Mouse (Mus musculus) embryonic facial prominence, embryonic 14.5 days (tissue): ENCODE measurements around the gene Alkbh2. TPM values are rescaled to one million over a fixed set of nuclear protein-coding genes. Genes with fewer than 3 reads are reported as not detected.
A peak's percentile ranks its signal among the peaks of the same experiment; 100 is the strongest.

Experiments used
- ATAC-seq: fragments of 200-750 bp; cut with Nextera tagmentation; 2 replicates; pipeline ENCODE4 v1.8.0; 2017; ENCODE audit warnings: low read depth, moderate number of reproducible peaks, moderate TSS enrichment
- DNase-seq: peaks from one replicate; pipeline ENCODE4 v3.0.0-alpha.2; 2015; ENCODE audit warnings: low spot score
- H3K27ac ChIP-seq: fragments of 300-500 bp; sonication (generic); replicated peaks from 2 replicates; pipeline ENCODE4 v1.5.1; 2014; ENCODE audit warnings: low read depth, mild to moderate bottlenecking, low read length, moderate library complexity
- H3K27me3 ChIP-seq: fragments of 300-500 bp; sonication (generic); replicated peaks from 2 replicates; pipeline ENCODE4 v1.6.1; 2014; ENCODE audit warnings: low read length; ENCODE audit not compliant: control insufficient read depth, insufficient read depth
- H3K36me3 ChIP-seq: fragments of 300-500 bp; sonication (generic); 2 replicates; pipeline ENCODE4 v1.6.1; 2014; ENCODE audit warnings: low read length, mixed read lengths; ENCODE audit not compliant: control insufficient read depth, insufficient read depth
- H3K4me1 ChIP-seq: fragments of 300-500 bp; sonication (generic); 2 replicates; pipeline ENCODE4 v1.6.1; 2014; ENCODE audit warnings: antibody characterized with exemption, low read length; ENCODE audit not compliant: control insufficient read depth, insufficient read depth
- H3K4me2 ChIP-seq: fragments of 300-500 bp; sonication (generic); 2 replicates; pipeline ENCODE4 v1.6.1; 2014; ENCODE audit warnings: low read depth, mild to moderate bottlenecking, low read length, moderate library complexity, mixed read lengths
- H3K4me3 ChIP-seq: fragments of 300-500 bp; sonication (generic); 2 replicates; pipeline ENCODE4 v1.5.1; 2014; ENCODE audit warnings: low read depth, mild to moderate bottlenecking, low read length
- H3K9ac ChIP-seq: fragments of 300-500 bp; sonication (generic); 2 replicates; pipeline ENCODE4 v1.6.1; 2014; ENCODE audit warnings: low read depth, mild to moderate bottlenecking, low read length, moderate library complexity, mixed read lengths
- H3K9me3 ChIP-seq: fragments of 300-500 bp; sonication (generic); 2 replicates; pipeline ENCODE4 v1.6.1; 2016; ENCODE audit warnings: low read length; ENCODE audit not compliant: control insufficient read depth
- WGBS: fragments of 180-500 bp; shearing (Covaris S2); extraction: QIAGEN DNeasy Blood & Tissue Kit; methylation state at CpG from one replicate; pipeline ENCODE4 v1.1.7; 2014; 5-methylcytosine and 5-hydroxymethylcytosine counted together
- polyA plus RNA-seq: library from polyadenylated mRNA; unstranded; fragments of >200 nt; fragmentation: Nextera tagmentation; extraction: Ambion mirVana; gene quantifications from 2 replicates; pipeline ENCODE4 v1.2.1, GENCODE M21; 2014

Gene Alkbh2
- polyA plus RNA-seq, 1 experiment from 2014 or later = 8.6 TPM

DNA sequence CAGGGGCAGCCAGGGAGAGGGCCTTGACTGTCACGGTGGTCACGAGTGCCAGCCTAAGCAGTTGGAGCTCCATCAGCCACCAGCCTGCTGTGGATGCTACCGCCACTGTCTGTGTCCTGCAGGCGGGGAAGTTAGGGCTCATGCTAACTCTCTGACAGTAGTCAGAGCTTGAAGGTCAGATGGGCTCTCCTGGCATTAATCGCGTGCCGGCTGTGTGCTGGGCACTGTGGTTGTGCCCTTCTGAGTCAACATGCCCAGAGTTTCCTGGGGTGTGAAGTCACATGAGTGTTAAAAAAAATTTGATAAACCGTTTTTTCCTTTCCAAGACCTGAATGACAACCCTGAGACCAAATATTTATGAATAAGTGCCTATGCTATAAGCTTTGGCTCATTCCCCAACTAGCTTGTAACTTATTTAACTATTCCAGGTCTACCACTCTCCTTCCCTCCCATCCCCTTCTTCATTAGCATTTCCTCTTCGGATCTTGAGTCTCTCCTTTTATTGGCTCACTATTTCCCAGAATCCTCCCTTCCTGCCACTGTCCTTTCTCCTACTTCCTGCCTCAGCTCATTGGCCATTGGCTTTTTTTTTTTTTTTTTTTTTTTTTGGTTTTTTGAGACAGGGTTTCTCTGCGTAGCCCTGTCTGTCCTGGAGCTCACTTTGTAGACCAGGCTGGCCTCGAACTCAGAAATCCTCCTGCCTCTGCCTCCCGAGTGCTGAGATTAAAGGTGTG, 24.5 kb upstream of the Alkbh2 start:
- Histone ChIP-seq H3K9ac (no peak overlapping the region), H3K4me1 (no peaks in the 10 kb centered on the region), H3K4me2 (no peak overlapping the region), H3K27ac (no peak overlapping the region), H3K27me3 (no peaks in the 10 kb centered on the region), H3K9me3 (no peaks in the 10 kb centered on the region), H3K36me3 (no peaks in the 10 kb centered on the region), H3K4me3 (no peak overlapping the region)
- no peak for ATAC-seq
- DNase-seq = no peak
- whole genome bisulfite sequencing = 85% methylated on average over 12 of the region's 12 CpGs

DNA sequence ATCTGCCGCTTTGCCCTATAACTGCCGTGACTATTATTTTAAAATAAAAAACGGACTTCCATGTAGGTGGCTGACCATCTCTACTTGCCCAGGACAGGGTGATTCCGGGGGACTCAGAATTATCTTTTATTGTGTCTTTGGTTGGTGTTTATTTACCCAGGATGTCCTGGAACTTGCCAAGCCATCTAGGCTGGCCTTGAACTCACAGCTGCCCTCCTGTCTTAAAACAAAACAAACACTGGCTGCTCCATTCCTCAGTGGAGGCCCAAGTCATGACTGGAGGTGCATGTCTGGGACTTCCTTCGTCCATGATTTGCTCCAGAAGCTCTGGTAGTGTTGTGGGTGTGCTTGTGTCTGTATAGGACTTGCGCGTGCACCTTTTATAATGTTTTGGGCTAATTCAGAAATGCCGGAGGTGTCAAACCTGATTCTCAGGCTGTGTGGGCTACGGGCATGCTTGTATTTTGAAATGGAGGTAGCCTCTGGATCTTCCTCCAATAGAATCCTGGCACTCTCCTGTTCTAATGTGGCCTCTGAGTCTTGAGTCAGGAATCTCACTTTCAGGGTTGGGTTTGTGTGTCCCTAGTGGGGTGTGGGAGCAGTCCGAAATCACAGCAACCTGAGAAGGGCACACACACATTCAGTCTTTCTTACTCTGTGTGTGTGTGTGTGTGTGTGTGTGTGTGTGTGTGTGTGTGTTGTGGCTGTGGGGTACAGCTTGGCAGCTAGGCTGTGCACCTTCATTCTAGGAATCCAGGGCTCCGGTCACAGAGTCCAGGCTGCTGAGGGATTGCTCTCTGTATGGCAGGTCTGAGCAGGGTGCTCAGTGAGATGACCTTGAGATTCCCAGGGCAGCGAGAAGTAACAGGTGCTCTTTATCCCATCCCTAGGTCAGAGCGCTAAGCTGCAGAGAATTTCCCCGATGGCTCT, 19.3 kb upstream of the Alkbh2 start:
- no peak overlapping the region for H3K27ac ChIP-seq
- 80% methylated on average over 14 of the region's 14 CpGs for WGBS
- DNase-seq = no peak
- H3K9ac ChIP-seq = no peak overlapping the region
- H3K9me3 ChIP-seq = no peaks in the 10 kb centered on the region
- no peaks in the 10 kb centered on the region for H3K36me3 ChIP-seq
- H3K4me1 ChIP-seq = no peaks in the 10 kb centered on the region
- H3K4me3 ChIP-seq = no peak overlapping the region
- no peaks in the 10 kb centered on the region for H3K27me3 ChIP-seq
- ATAC-seq = no peak
- H3K4me2 ChIP-seq = no peak overlapping the region

DNA sequence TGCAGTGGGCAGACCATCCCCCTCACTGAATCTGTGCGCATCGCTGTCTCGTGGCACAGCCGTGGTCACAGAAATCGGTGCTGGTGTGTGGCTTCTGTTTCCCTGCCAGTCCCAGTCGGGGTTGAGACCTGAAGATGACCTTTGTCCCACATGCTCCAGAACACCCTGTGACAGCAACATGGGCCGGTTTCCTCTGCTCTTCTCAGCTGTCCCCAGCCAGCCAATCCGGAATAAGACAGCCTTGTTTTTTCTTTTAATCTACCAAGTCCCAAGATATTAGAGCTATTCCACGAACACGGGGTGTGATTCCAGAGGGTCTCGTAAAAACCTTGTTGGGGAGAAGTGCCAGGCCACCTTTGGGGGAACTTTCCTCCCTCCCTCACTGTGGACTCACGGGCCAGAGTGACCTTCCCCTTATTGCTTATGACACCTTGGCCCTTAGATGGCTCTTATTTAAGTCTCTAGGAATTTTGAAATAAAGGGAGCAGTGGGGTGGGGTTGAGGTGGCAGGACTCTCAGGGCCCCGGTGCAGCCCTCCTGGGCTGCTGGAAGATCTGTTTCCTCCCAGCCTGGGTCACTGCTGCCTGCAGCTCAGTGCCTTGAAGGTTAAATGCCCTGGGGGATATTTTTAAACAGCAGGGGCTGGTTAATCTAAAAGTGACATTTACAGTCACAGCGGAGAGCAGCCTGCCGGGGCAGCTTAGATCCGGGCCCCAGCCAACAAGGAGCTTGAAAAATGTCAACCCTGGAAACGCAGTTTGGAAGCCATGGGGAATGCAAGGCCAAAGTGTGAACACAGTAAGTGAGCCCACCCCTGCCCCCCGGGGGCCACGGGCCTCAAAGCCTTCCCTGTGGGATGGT, 18.2 kb upstream of the Alkbh2 start, which contains the start of gene Acacb:
Acacb (plus strand) TSS at position 508 of the 861 bp plus-strand sequence.
- WGBS = 32% methylated on average over 19 of the region's 19 CpGs
- Histone ChIP-seq H3K36me3 (no peaks in the 10 kb centered on the region), H3K4me1 (no peaks in the 10 kb centered on the region), H3K9ac (no peak within 1 kb of the TSS), H3K4me3 (no peak within 1 kb of the TSS), H3K4me2 (no peak within 1 kb of the TSS), H3K27me3 (no peaks in the 10 kb centered on the region), H3K9me3 (no peaks in the 10 kb centered on the region), H3K27ac (no peak within 1 kb of the TSS)
- DNase-seq (no peak), ATAC-seq (no peak)

DNA sequence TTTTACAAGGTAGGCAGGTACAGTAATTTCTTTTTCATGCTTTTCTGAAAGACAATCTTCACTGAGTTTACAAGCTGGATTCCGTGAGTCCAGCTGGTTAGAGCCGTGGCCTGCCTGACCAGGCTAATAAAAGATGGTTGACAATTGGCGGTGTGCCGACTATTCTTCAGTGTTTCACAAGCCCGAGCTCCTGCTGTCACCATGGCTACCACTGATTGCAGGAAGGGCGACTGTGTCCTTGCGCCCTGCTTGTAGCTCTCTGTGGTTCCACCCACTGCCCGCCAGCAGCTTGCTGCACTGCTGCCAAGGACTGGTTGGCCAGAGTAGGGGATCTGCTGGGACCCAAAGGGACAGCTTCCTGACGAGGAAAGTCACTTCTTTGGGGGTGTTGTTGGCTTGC, 11.2 kb upstream of the Alkbh2 start:
- no peak overlapping the region for H3K9ac ChIP-seq
- WGBS = 65% methylated on average over 9 of the region's 9 CpGs
- peak; percentile 79 for DNase-seq
- H3K9me3 ChIP-seq = no peaks in the 10 kb centered on the region
- no peak overlapping the region; the same call in 1 of the 2 replicates for H3K27ac ChIP-seq
- H3K27me3 ChIP-seq = no peaks in the 10 kb centered on the region
- no peak overlapping the region for H3K4me2 ChIP-seq
- H3K4me3 ChIP-seq = no peak overlapping the region
- peak; percentile 16; the same call in 1 of the 2 replicates for ATAC-seq
- H3K4me1 ChIP-seq = no peaks in the 10 kb centered on the region
- H3K36me3 ChIP-seq = peaks cover 13% of the 10 kb centered on the region; the same call in 1 of the 2 replicates

DNA sequence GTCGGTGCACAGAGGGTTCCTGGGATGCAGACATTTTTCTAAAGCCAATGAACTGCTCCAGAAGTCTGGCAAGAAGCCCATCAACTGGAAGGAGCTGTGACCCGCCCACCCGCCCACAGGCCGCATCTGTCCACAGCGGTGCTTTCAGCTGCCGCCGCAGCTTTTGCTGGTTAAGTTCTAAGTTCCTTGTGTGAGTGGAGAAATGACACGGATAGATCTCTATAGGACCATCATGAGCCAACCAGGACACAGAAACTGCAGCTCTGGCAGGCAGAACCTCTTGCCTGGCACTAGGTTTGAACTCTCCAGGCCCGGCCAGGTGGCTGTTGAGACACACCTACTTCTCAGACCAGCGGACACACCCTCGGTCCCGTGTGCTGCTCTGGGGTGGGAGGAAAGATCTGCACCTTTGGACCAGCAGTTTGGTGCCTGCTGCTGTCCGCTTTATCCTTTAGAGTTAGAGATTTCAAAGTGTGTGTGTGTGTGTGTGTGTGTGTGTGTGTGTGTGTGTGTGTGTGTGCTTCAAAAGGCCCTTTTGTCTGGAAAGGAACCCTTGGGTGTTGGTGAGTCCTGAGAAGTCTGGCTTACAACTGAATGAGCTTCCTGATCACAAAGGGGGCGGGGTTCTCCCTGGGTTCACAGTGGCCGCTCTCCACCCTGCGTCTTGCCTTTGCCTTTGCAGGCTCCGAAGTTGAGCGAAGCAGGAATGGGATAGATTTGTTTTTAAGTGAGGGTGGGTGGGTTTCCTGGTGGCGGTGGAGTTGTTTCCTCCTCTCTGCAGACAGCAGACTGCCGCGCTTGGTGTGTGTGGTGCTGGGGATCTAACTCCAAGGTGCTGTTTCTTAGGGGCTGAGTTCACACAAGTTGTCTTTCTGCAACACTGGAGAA, 10.5 kb upstream of the Alkbh2 start:
- Histone ChIP-seq H3K9me3 (no peaks in the 10 kb centered on the region), H3K27me3 (no peaks in the 10 kb centered on the region), H3K4me3 (no peak overlapping the region), H3K9ac (no peak overlapping the region), H3K27ac (peak overlapping the region; percentile 33; the same call in 1 of the 2 replicates), H3K36me3 (peaks cover 19% of the 10 kb centered on the region; the same call in 1 of the 2 replicates), H3K4me1 (no peaks in the 10 kb centered on the region), H3K4me2 (no peak overlapping the region)
- 73% methylated on average over 21 of the region's 21 CpGs for WGBS
- peak; percentile 45 for DNase-seq
- ATAC-seq = no peak

DNA sequence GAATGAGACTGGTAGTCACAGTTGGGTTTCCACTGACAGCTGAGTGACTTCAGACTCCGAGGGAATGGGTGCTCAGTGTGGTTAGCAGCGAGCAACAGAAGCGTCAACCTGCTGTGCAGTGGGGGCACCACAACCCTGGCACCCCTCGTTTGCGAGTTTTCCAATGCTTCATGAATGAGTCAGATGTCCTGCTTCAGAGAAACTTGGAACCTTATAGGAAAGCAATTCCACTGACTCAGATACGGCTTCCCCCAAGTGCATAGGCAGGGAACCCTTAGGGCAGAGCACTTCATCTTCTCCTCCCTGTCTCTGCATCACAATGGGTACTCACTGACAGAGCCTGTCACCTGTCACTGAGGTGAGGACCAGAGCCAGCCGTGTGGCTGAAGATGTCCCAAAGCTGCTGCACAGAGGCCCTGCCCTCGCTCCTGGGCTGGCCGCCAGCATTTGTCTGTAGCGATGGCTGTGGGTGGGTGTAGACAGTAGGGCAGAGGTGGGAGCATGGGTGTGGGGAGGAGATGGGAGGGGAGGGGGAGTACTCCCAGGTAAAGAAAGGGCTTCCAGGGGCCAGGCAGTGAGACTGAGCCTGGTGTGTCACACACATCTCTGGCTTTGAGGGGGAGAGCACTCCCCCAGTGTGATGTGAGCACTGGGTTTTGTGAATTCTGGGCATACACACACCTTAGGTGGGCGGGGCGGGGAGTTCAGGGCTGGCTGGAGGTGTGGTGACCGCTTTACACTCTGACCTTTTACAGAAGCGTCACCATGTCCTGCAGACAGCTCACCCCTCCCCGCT, 9.7 kb upstream of the Alkbh2 start:
- no peak overlapping the region for H3K9ac ChIP-seq
- H3K9me3 ChIP-seq = no peaks in the 10 kb centered on the region
- H3K4me1 ChIP-seq = no peaks in the 10 kb centered on the region
- H3K27me3 ChIP-seq = no peaks in the 10 kb centered on the region
- H3K36me3 ChIP-seq = peaks cover 20% of the 10 kb centered on the region; the same call in 1 of the 2 replicates
- no peak for DNase-seq
- no peak overlapping the region for H3K27ac ChIP-seq
- no peak overlapping the region for H3K4me3 ChIP-seq
- WGBS = 93% methylated on average over 15 of the region's 15 CpGs
- ATAC-seq = no peak
- H3K4me2 ChIP-seq = no peak overlapping the region

DNA sequence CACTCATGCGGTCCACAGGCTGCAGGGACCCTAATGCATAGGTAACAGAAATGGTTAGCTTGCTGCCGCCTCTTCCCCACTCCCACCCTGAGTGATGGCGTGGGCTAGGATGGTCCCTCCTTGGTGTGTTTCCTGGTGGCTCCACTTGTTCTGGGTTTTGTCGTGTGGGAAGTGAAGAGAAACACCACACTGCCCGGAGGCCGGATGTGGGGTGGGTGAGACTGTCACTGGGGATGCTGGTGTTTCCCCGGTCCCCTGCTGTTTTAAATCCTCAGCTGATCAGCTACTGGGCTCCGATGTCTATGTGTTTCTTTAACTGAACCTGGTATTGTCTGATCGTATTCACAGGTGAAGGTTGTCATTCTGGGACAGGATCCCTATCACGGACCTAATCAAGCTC, 7.5 kb upstream of the Alkbh2 start:
- no peak for ATAC-seq
- WGBS = 89% methylated on average over 10 of the region's 10 CpGs
- peaks cover 9% of the 10 kb centered on the region for H3K4me1 ChIP-seq

More for the DNA sequence above, 7.5 kb upstream of the Alkbh2 start:
- no peak for DNase-seq
- Histone ChIP-seq H3K27ac (no peak overlapping the region), H3K4me2 (no peak overlapping the region), H3K27me3 (no peaks in the 10 kb centered on the region), H3K4me3 (no peak overlapping the region), H3K9me3 (no peaks in the 10 kb centered on the region), H3K9ac (no peak overlapping the region), H3K36me3 (peaks cover 20% of the 10 kb centered on the region; the same call in 1 of the 2 replicates)
